Mouse (Mus musculus) retina, embryonic 14.5 days (tissue): ENCODE data around the gene Slxl1.
"Not testable (repeated sequence)": the region's sequence is repeated elsewhere in the genome, so short reads cannot be mapped to it uniquely, and the experiment has no call there.

ENCODE experiments used
- DNase-seq: peaks from one replicate; pipeline ENCODE4 v3.0.0-alpha.2; 2015; ENCODE audit warnings: low spot score

The Slxl1 gene

DNA sequence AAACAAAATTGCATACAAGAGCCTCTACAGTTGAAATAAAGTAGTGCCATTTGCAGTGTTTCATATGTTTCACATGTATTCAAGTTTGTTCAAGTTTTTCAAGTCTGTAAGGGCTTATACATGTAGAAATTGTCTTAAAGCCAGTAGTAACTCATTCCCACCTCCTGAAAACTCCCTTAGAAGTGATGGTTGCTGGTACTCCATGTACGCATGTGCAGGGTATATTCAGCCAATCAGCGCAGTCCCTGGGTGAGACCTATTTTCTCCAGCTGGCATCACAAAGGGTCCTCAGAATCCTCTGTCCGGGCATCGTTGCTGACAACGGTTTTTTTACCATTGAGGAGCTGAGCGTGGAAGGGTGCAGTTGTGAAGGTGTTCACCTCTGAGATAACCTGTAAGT is at the start of gene Slxl1:
Slxl1 (plus strand) TSS at position 301 of the 400 bp plus-strand sequence.
- not testable (repeated sequence) for DNase-seq
